Mouse (Mus musculus) gastrocnemius, adult 8-10 months (tissue): ENCODE results near the gene Snap29. TPM values are rescaled to one million over a fixed set of nuclear protein-coding genes. Genes with fewer than 3 reads are reported as not detected.

ENCODE experiments used
- DNase-seq, 2 experiments: peaks; one replicate each; pipeline ENCODE4 v3.0.0; 2022; ENCODE audit warnings: low spot score in 2 of 2
- total RNA-seq, 4 experiments: library from RNA; stranded (reverse); gene quantifications; 2 replicates each; pipeline ENCODE4 v1.2.4; 2022

Gene Snap29
- 10 to 100 TPM; 17.1 to 21.0 (median 18.9) TPM for total RNA-seq

- DNase-seq = peak; percentile 100
These were observed at the start of gene Snap29, which contains the start of gene Pi4ka for GRCm38 (mm10) chr16:17405736-17406443. Gene Snap29, plus strand, starts transcription at chr16:17405986. Gene Pi4ka, minus strand, starts transcription at chr16:17406314.

GRCm38 (mm10) chr16:17356031-17356430 lies 49.8 kb upstream of the Snap29 start:
- no peak for DNase-seq

- DNase-seq = no peak
These were observed 47.0 kb upstream of the Snap29 start for GRCm38 (mm10) chr16:17358787-17359186.

GRCm38 (mm10) chr16:17382306-17382705 lies 23.5 kb upstream of the Snap29 start:
- DNase-seq = no peak

- DNase-seq = no peak
These were observed 22.0 kb upstream of the Snap29 start for GRCm38 (mm10) chr16:17383594-17384326.

GRCm38 (mm10) chr16:17392784-17393183 lies 13.0 kb upstream of the Snap29 start:
- no peak for DNase-seq

GRCm38 (mm10) chr16:17402855-17403254 lies 2.9 kb upstream of the Snap29 start:
- no peak for DNase-seq

GRCm38 (mm10) chr16:17405271-17405696 lies 502 bp upstream of the Snap29 start:
- DNase-seq = peak; percentile 30 to 45

GRCm38 (mm10) chr16:17406512-17407231 lies 886 bp downstream of the Snap29 start:
- DNase-seq = no peak

- DNase-seq = no peak
These were observed 3.3 kb downstream of the Snap29 start for GRCm38 (mm10) chr16:17409046-17409445.

GRCm38 (mm10) chr16:17410209-17410608 lies 4.4 kb downstream of the Snap29 start:
- DNase-seq = no peak

- no peak for DNase-seq
These were observed 17.2 kb downstream of the Snap29 start for GRCm38 (mm10) chr16:17423021-17423420.

GRCm38 (mm10) chr16:17432576-17432975 lies 26.8 kb downstream of the Snap29 start:
- DNase-seq = no peak

- peak; percentile 92 to 95 for DNase-seq
These were observed 46.0 kb downstream of the Snap29 start, which contains the start of gene Crkl for GRCm38 (mm10) chr16:17451541-17452372. Gene Crkl, plus strand, starts transcription at chr16:17451987.

GRCm38 (mm10) chr16:17452373-17452715 lies 46.6 kb downstream of the Snap29 start:
- DNase-seq = peak; percentile 10 to 19

- DNase-seq = no peak
These were observed 51.1 kb downstream of the Snap29 start for GRCm38 (mm10) chr16:17456901-17457300.

- no peak for DNase-seq
These were observed 54.5 kb downstream of the Snap29 start for GRCm38 (mm10) chr16:17460254-17460653.

- DNase-seq = no peak
These were observed 55.8 kb downstream of the Snap29 start for GRCm38 (mm10) chr16:17461596-17461995.

GRCm38 (mm10) chr16:17463184-17463583 lies 57.4 kb downstream of the Snap29 start:
- no peak for DNase-seq

- DNase-seq = no peak
These were observed 61.3 kb downstream of the Snap29 start for GRCm38 (mm10) chr16:17466875-17467663.
